Mouse (Mus musculus): ENCODE measurements around the gene Vwc2l. TPM values are rescaled to one million over a fixed set of nuclear protein-coding genes. Genes with fewer than 3 reads are reported as not detected.

Vwc2l gene
- polyA plus RNA-seq, 1 experiment: 0.05 TPM

DNA sequence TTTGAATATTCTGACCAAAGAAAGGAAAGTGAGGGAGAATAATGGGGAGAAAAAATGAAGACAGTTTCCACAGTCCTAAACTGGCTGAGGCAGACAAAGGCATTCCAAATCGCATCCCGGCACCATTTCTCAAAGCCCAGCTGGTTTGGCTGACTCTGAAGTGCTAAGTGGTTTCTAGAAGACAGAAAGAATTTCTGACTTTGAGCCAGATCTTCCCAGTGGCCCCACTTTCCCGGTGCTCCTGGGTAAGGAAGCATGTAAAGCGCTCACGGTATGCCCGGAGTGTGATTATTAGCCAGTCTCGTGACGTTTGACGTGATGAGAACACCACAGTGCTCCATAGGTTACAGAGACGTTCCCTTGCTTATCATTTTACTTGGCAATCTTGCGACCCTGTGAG is 127.9 kb downstream of the Vwc2l start:
- Histone ChIP-seq H3K4me1 (ENCODE audit: control insufficient read depth, insufficient read depth, low read length) (no peaks in the 10 kb centered on the region), H3K27me3 (ENCODE audit: control insufficient read depth, insufficient read depth, low read length) (no peaks in the 10 kb centered on the region), H3K4me3 (ENCODE audit: control insufficient read depth, low read depth, low read length) (no peak overlapping the region), H3K27ac (ENCODE audit: control insufficient read depth, insufficient read depth, low read depth, low read length) (no peak overlapping the region), H3K36me3 (ENCODE audit: control insufficient read depth, insufficient read depth, low read length) (no peaks in the 10 kb centered on the region)
- no peak for TF ChIP-seq CTCF (IDR thresholded peaks at IDR 0.05; ENCODE audit: control insufficient read depth, insufficient read depth, insufficient replicate concordance, low read depth, low read length)
- TF ChIP-seq POLR2A (IDR thresholded peaks at IDR 0.05; ENCODE audit: control insufficient read depth, low read depth, low read length): no peak

DNA sequence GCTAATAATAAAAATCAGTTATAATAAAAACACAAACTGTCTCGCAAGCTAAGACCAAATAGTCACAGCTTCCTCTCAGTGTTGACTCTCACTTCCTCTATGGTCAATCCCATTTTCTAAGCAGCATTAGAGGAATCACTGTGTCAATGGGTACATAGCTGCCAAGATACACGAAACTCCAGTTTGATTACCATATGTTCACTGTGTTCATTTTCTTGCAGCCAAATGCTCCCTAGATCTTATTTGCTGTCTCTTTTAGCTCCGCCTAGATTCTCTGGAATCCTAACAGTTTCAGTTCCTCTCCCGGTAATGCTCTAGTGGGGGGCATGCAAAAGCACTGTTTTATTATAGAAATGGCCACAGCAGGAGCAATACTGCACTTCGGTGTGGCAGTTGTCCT is 130.4 kb downstream of the Vwc2l start:
- no peaks in the 10 kb centered on the region for H3K36me3 ChIP-seq (ENCODE audit: control insufficient read depth, insufficient read depth, low read length)
- H3K4me3 ChIP-seq (ENCODE audit: control insufficient read depth, low read depth, low read length): no peak overlapping the region
- no peak overlapping the region for H3K27ac ChIP-seq (ENCODE audit: control insufficient read depth, insufficient read depth, low read depth, low read length)
- H3K27me3 ChIP-seq (ENCODE audit: control insufficient read depth, insufficient read depth, low read length): no peaks in the 10 kb centered on the region
- TF ChIP-seq POLR2A (IDR thresholded peaks at IDR 0.05; ENCODE audit: control insufficient read depth, low read depth, low read length) (no peak), CTCF (IDR thresholded peaks at IDR 0.05; ENCODE audit: control insufficient read depth, insufficient read depth, insufficient replicate concordance, low read depth, low read length) (no peak)
- H3K4me1 ChIP-seq (ENCODE audit: control insufficient read depth, insufficient read depth, low read length): no peaks in the 10 kb centered on the region

DNA sequence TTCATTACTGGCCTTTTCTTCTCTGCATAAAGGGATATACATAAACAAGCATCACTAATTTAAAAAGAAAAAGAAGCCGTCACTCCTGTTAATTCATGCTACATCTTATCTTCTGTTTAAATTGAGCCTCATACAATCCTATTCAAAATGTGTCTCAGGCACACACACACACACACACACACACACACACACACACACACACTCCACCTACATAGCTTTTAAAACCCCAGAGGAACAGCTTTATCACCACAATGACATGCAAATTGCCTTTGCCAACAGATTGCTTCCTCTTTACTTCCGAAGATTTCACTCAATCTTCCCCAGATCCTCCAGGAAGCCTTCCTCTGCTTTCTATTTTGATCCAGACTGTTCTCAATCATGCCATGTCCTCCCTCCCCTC is 136.2 kb downstream of the Vwc2l start:
- Histone ChIP-seq H3K36me3 (ENCODE audit: control insufficient read depth, insufficient read depth, low read length) (no peaks in the 10 kb centered on the region), H3K4me1 (ENCODE audit: control insufficient read depth, insufficient read depth, low read length) (no peaks in the 10 kb centered on the region), H3K4me3 (ENCODE audit: control insufficient read depth, low read depth, low read length) (no peak overlapping the region), H3K27ac (ENCODE audit: control insufficient read depth, insufficient read depth, low read depth, low read length) (no peak overlapping the region), H3K27me3 (ENCODE audit: control insufficient read depth, insufficient read depth, low read length) (no peaks in the 10 kb centered on the region)
- TF ChIP-seq CTCF (IDR thresholded peaks at IDR 0.05; ENCODE audit: control insufficient read depth, insufficient read depth, insufficient replicate concordance, low read depth, low read length): no peak
- TF ChIP-seq POLR2A (IDR thresholded peaks at IDR 0.05; ENCODE audit: control insufficient read depth, low read depth, low read length): no peak

DNA sequence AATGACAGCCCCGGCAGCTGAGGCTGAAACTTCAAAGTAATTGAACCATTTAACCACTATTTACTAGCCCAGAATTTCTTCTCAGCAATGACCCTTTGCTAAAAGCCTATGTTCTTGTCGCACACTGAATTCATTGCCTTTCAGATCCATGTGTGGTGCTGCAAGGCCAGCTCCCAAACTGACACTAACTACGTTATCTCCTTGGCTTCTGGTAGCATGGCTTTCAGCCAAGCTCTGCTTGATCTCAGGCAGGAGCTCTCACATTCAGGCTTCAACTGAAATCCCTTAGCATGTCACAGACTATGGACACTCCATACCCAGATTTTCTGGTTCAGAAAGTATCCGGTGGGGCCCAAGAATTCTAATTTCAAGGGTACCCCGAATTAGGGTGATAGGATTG is 140.6 kb downstream of the Vwc2l start:
- Histone ChIP-seq H3K27me3 (ENCODE audit: control insufficient read depth, insufficient read depth, low read length) (no peaks in the 10 kb centered on the region), H3K27ac (ENCODE audit: control insufficient read depth, insufficient read depth, low read depth, low read length) (no peak overlapping the region), H3K4me1 (ENCODE audit: control insufficient read depth, insufficient read depth, low read length) (no peaks in the 10 kb centered on the region), H3K36me3 (ENCODE audit: control insufficient read depth, insufficient read depth, low read length) (no peaks in the 10 kb centered on the region), H3K4me3 (ENCODE audit: control insufficient read depth, low read depth, low read length) (no peak overlapping the region)
- no peak for TF ChIP-seq POLR2A (IDR thresholded peaks at IDR 0.05; ENCODE audit: control insufficient read depth, low read depth, low read length)
- TF ChIP-seq CTCF (IDR thresholded peaks at IDR 0.05; ENCODE audit: control insufficient read depth, insufficient read depth, insufficient replicate concordance, low read depth, low read length): no peak

DNA sequence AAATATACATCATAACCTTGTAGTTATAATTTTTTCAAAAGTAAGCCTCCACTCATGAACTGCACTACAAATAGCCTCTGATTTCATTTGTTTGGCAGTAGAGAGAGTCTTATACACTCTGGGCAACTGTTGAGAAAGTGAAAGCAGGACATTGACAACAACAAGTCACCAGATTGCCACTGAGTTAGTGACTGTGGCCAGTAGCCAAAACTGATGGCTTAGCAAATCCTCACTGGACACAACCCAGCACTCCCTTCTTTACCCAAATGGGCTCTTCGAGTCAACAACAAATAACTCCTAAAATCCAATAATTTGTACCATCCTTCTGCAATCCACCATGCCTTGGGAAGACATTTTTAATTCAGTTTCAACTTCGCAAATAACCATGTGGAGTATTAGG is 155.0 kb downstream of the Vwc2l start:
- Histone ChIP-seq H3K27me3 (ENCODE audit: control insufficient read depth, insufficient read depth, low read length) (no peaks in the 10 kb centered on the region), H3K27ac (ENCODE audit: control insufficient read depth, insufficient read depth, low read depth, low read length) (no peak overlapping the region), H3K4me1 (ENCODE audit: control insufficient read depth, insufficient read depth, low read length) (no peaks in the 10 kb centered on the region), H3K4me3 (ENCODE audit: control insufficient read depth, low read depth, low read length) (no peak overlapping the region), H3K36me3 (ENCODE audit: control insufficient read depth, insufficient read depth, low read length) (no peaks in the 10 kb centered on the region)
- TF ChIP-seq CTCF (IDR thresholded peaks at IDR 0.05; ENCODE audit: control insufficient read depth, insufficient read depth, insufficient replicate concordance, low read depth, low read length): no peak
- no peak for TF ChIP-seq POLR2A (IDR thresholded peaks at IDR 0.05; ENCODE audit: control insufficient read depth, low read depth, low read length)

DNA sequence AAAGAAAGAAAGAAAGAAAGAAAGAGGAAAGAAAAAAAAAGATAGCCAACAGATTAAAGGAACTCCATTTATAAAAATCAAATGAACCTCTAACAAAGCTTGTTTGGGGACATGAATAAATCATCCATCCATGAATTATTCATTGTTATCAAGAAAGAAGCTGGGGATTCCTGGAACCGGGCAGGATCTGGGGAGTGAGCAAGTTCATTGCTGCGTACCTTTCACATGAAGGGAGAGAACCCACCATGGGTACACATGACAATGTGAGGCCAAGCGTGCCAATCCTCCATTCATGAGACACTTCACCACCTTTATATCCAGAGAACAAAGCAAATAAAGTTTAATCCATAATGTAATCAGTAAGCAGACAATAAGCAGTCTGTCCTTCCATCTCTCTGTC is 155.8 kb downstream of the Vwc2l start:
- Histone ChIP-seq H3K27me3 (ENCODE audit: control insufficient read depth, insufficient read depth, low read length) (no peaks in the 10 kb centered on the region), H3K27ac (ENCODE audit: control insufficient read depth, insufficient read depth, low read depth, low read length) (no peak overlapping the region), H3K36me3 (ENCODE audit: control insufficient read depth, insufficient read depth, low read length) (no peaks in the 10 kb centered on the region), H3K4me1 (ENCODE audit: control insufficient read depth, insufficient read depth, low read length) (no peaks in the 10 kb centered on the region), H3K4me3 (ENCODE audit: control insufficient read depth, low read depth, low read length) (no peak overlapping the region)
- TF ChIP-seq POLR2A (IDR thresholded peaks at IDR 0.05; ENCODE audit: control insufficient read depth, low read depth, low read length) (no peak), CTCF (IDR thresholded peaks at IDR 0.05; ENCODE audit: control insufficient read depth, insufficient read depth, insufficient replicate concordance, low read depth, low read length) (no peak)

DNA sequence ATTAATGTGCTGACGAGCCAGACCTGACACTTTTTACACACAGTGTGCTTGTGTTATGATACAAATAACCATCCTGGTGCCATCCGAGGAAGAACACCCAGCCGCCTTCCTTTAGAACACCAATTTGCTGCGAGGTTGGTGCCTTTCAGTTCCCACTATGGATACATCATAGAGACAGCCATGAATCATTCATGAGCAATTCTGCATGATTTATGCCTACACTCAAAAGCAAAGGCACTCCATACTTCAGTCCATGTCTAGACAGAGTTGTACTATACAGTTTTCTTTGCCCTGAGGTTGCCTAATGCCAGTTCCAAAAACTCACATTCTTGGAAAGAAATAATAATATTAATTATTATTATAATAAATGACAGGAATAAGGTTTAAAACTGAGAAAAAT is 158.6 kb downstream of the Vwc2l start:
- Histone ChIP-seq H3K27me3 (ENCODE audit: control insufficient read depth, insufficient read depth, low read length) (no peaks in the 10 kb centered on the region), H3K4me1 (ENCODE audit: control insufficient read depth, insufficient read depth, low read length) (no peaks in the 10 kb centered on the region), H3K4me3 (ENCODE audit: control insufficient read depth, low read depth, low read length) (no peak overlapping the region), H3K36me3 (ENCODE audit: control insufficient read depth, insufficient read depth, low read length) (no peaks in the 10 kb centered on the region), H3K27ac (ENCODE audit: control insufficient read depth, insufficient read depth, low read depth, low read length) (no peak overlapping the region)
- TF ChIP-seq CTCF (IDR thresholded peaks at IDR 0.05; ENCODE audit: control insufficient read depth, insufficient read depth, insufficient replicate concordance, low read depth, low read length) (no peak), POLR2A (IDR thresholded peaks at IDR 0.05; ENCODE audit: control insufficient read depth, low read depth, low read length) (no peak)

DNA sequence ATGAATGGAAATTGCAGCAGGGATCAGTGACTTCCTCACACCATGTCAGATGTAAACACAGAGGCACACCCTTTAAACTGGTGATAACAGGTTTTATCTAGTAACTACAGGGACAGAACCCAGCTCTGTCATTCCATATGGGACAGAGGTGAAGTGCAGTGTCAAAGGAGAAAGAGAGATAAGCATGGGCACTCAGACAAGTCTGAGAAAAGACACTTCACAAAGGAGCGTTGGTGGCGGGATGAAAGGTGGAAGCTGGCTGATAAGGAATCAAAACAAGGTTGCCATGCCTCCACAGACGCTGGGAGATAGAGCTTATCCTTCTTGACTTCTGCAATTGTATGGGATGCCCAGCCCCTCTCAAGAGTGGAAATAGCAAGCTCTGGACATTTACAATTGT is 176.8 kb downstream of the Vwc2l start:
- TF ChIP-seq POLR2A (IDR thresholded peaks at IDR 0.05; ENCODE audit: control insufficient read depth, low read depth, low read length): no peak
- no peaks in the 10 kb centered on the region for H3K27me3 ChIP-seq (ENCODE audit: control insufficient read depth, insufficient read depth, low read length)
- no peak overlapping the region for H3K27ac ChIP-seq (ENCODE audit: control insufficient read depth, insufficient read depth, low read depth, low read length)

More for the DNA sequence above, 176.8 kb downstream of the Vwc2l start:
- Histone ChIP-seq H3K4me3 (ENCODE audit: control insufficient read depth, low read depth, low read length) (no peak overlapping the region), H3K4me1 (ENCODE audit: control insufficient read depth, insufficient read depth, low read length) (no peaks in the 10 kb centered on the region), H3K36me3 (ENCODE audit: control insufficient read depth, insufficient read depth, low read length) (no peaks in the 10 kb centered on the region)

Measured in testis, adult 2 months (tissue).